Mouse (Mus musculus): ENCODE results near the gene Zbtb18. TPM values are rescaled to one million over a fixed set of nuclear protein-coding genes. Genes with fewer than 3 reads are reported as not detected.
A peak's percentile ranks its signal among the peaks of the same experiment; 100 is the strongest.

The Zbtb18 gene
- total and polyA plus RNA-seq, 3 experiments, result 8.4 to 16.9 (median 10.0) TPM

GRCm38 (mm10) chr1:177454492-177454891, 12.3 kb downstream of the Zbtb18 start:
- TF ChIP-seq JUND (conservative IDR thresholded peaks at IDR 0.05; ENCODE audit: low read depth, low read length), result peak; percentile 76; the same call in 1 of the 2 replicates
- TF ChIP-seq ETS1 (conservative IDR thresholded peaks at IDR 0.05; ENCODE audit: low read depth, low read length), result 0 out of 2 replicates have a peak, but pooled peaks have one; percentile 28
- TF ChIP-seq ZNF384 (IDR thresholded peaks at IDR 0.05; ENCODE audit: low read depth, low read length), result peak; percentile 88
- TF ChIP-seq CHD2 (IDR thresholded peaks at IDR 0.05; ENCODE audit: low read length), result no peak
- TF ChIP-seq NRF1 (IDR thresholded peaks at IDR 0.05; ENCODE audit: low read depth, low read length), result no peak
- TF ChIP-seq POLR2A (IDR thresholded peaks at IDR 0.05; ENCODE audit: low read depth, low read length), result no peak
- no peak for TF ChIP-seq USF2 (conservative IDR thresholded peaks at IDR 0.05; ENCODE audit: low read depth, low read length)
- TF ChIP-seq SMC3 (IDR thresholded peaks at IDR 0.05; ENCODE audit: low read depth, low read length), result no peak
- peak; percentile 78 for TF ChIP-seq EP300 (IDR thresholded peaks at IDR 0.05; ENCODE audit: low read length)
- TF ChIP-seq IRF4 (IDR thresholded peaks at IDR 0.05; ENCODE audit: low read depth, low read length), result peak; percentile 83
- no peak for TF ChIP-seq GABPA (IDR thresholded peaks at IDR 0.05; ENCODE audit: insufficient replicate concordance, low read depth, low read length)
- TF ChIP-seq E2F4 (IDR thresholded peaks at IDR 0.05; ENCODE audit: insufficient replicate concordance, low read depth, low read length), result no peak
- TF ChIP-seq SIN3A (IDR thresholded peaks at IDR 0.05; ENCODE audit: low read length), result no peak
- peak; percentile 38; the same call in 1 of the 2 replicates for TF ChIP-seq JUN (IDR thresholded peaks at IDR 0.05; ENCODE audit: insufficient read depth, low read depth, low read length)
- TF ChIP-seq MAZ (IDR thresholded peaks at IDR 0.05; ENCODE audit: low read depth, low read length), result no peak
- no peak for TF ChIP-seq UBTF (IDR thresholded peaks at IDR 0.05; ENCODE audit: low read depth, low read length)
- no peak for TF ChIP-seq RCOR1 (conservative IDR thresholded peaks at IDR 0.05; ENCODE audit: low read depth, low read length)
- TF ChIP-seq ZKSCAN1 (IDR thresholded peaks at IDR 0.05; ENCODE audit: borderline replicate concordance, low read depth, low read length), result no peak
- no peak for TF ChIP-seq POLR2AphosphoS2 (IDR thresholded peaks at IDR 0.05; ENCODE audit: low read depth, low read length)
- no peak for TF ChIP-seq ELF1 (IDR thresholded peaks at IDR 0.05; ENCODE audit: low read depth, low read length)
- no peak for TF ChIP-seq MXI1 (IDR thresholded peaks at IDR 0.05; ENCODE audit: low read depth, low read length)
- no peak for TF ChIP-seq MAX (IDR thresholded peaks at IDR 0.05; ENCODE audit: low read length)
- TF ChIP-seq HCFC1 (IDR thresholded peaks at IDR 0.05; ENCODE audit: low read depth, low read length), result no peak
- TF ChIP-seq USF1 (IDR thresholded peaks at IDR 0.05; ENCODE audit: low read depth, low read length), result no peak
- no peak for TF ChIP-seq ZC3H11A (IDR thresholded peaks at IDR 0.05; ENCODE audit: low read depth, low read length)
- no peak for TF ChIP-seq MYC (IDR thresholded peaks at IDR 0.05; ENCODE audit: low read depth, low read length)
- peaks cover 9 to 60% of the 10 kb centered on the region in 2 experiments for H3K4me1 ChIP-seq (ENCODE audit: control insufficient read depth in 1 of 2, insufficient read depth in 2 of 2)
- in situ Hi-C loops (cut with MboI; ENCODE audit: low pct_ligation_motif_present, low pct_unique_long_range_greater_than_20kb, low sequenced_read_pairs), result no loop called here
- H3K36me3 ChIP-seq (replicated peaks in 1 of 2; ENCODE audit: control insufficient read depth in 1 of 2, insufficient read depth in 1 of 2, low read length in 1 of 2), result no peaks in the 10 kb centered on the region
- dilution Hi-C loops (cut with MboI; ENCODE audit: extremely low pct_ligation_motif_present, extremely low pct_unique_long_range_greater_than_20kb, low sequenced_read_pairs), result no loop called here
- peak; percentile 60 for DNase-seq (ENCODE audit: extremely low read depth)
- H3K79me2 ChIP-seq (replicated peaks; ENCODE audit: control insufficient read depth, extremely low read depth, insufficient read depth, poor library complexity, severe bottlenecking), result no peaks in the 10 kb centered on the region
- H3K9ac ChIP-seq (ENCODE audit: insufficient read depth, low read depth), result no peak overlapping the region
- no peaks in the 10 kb centered on the region for H3K27me3 ChIP-seq (replicated peaks)
- peak overlapping the region; percentile 29; the same call in 1 of the 2 replicates for H3K4me2 ChIP-seq (ENCODE audit: insufficient read depth, low read depth, poor library complexity, severe bottlenecking)
- H3K9me3 ChIP-seq (replicated peaks; ENCODE audit: low read length), result no peaks in the 10 kb centered on the region
- H3K4me3 ChIP-seq (replicated peaks in 1 of 3; ENCODE audit: low read depth in 2 of 3, low read length in 2 of 3, poor library complexity in 1 of 3), result no peak overlapping the region
- H3K27ac ChIP-seq (ENCODE audit: insufficient read depth, low read depth), result no peak overlapping the region
